Mouse (Mus musculus) natural killer cell, adult 2 months (primary cell): ENCODE measurements around the gene Zgrf1.

Experiments used
- DNase-seq, 2 experiments: peaks; one replicate each; pipeline ENCODE4 v3.0.0; 2022; ENCODE audit warnings: low spot score in 2 of 2

Gene Zgrf1

DNA sequence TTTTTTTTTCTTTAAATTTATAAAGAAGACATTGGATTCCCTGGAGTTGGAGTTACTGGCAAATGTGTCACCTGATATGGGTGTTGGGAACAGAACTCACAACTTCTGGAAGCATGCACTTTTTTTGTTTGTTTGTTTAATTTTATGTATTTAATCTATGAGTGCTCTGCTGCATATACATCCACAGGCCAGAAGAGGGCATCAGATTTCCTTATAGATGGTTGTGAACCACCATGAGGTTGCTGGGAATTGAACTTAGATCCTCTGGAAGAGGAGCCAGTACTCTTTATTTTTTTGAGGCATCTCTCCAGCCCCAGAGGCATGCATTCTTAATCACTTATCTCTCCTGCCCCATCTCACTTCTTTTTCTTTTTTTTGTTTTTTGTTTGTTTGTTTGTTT, 4.9 kb downstream of the Zgrf1 start:
- DNase-seq = no peak

DNA sequence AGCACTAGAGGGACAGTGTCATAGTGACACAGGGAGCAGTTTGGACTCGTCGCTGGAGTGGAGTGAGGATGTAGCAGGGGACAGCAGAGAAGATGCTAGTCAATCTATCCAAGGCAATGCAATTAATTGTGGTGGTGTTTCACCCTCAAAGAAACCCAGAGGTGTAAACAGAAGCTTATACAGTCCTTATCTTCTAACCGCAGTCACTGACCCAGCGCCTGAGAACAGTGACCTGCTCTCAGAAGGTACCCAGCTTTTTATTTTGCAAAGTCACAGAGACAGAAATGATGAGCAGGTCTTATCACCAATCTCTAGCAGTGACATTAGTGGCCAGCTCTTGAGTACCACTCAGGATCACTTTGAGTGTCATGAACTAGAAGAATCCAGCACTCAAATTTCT, 9.7 kb downstream of the Zgrf1 start:
- DNase-seq = no peak

DNA sequence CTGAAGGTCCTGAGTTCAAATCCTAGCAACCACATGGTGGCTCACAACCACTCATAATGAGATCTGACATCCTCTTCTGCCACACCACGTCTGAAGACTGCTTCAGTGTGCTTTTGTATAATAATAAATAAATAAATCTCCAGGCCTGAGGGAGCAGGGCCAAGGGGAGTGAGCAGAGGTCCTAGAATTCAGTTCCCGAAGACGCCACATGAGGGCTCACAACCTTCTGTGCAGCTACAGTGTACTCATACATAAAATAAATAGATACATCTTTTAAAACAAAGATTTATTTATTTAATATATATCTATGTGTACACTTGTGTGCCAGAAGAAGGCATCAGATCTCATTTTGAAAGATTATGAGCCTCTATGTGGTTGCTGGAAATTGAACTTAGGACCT, 11.8 kb downstream of the Zgrf1 start:
- no peak for DNase-seq

DNA sequence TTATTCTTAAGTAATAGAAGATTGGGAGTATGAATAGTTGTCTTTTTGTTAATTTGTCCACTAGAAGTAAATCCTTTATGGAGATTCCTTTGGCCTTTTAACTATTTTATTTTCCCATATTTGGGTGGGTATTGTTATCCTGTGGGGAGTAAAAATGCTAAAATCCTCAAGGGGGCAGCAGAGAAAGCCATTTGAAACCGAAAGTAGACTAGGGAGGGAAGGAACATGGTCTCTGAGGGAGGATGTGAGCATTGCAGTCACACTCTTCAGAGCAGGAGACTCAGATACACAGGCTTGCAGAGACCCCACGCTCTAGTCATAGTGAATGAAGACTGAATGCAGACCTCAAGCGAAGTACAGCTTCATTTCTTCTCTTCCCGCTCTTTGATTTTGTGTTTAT, 19.3 kb downstream of the Zgrf1 start:
- DNase-seq = peak; percentile 46 to 58

DNA sequence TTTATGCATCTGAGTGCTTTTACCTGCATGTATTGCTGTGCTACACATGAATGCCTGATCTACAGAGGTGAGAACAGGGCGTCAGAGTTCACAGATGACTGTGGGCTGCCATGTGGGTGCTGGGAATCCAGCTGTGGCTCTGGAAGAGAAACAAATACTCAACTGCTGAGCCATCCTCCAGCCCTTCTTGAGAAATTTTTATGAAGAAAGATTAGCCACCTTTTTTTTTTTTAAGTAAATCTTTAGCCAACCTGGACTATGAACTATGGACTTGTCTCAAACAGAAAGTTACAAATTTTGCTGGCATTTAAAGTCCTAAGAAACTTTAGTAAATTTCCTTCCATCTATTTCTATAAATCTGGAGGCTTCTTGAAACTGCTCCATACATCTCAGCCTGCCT, 43.8 kb downstream of the Zgrf1 start:
- DNase-seq = no peak

DNA sequence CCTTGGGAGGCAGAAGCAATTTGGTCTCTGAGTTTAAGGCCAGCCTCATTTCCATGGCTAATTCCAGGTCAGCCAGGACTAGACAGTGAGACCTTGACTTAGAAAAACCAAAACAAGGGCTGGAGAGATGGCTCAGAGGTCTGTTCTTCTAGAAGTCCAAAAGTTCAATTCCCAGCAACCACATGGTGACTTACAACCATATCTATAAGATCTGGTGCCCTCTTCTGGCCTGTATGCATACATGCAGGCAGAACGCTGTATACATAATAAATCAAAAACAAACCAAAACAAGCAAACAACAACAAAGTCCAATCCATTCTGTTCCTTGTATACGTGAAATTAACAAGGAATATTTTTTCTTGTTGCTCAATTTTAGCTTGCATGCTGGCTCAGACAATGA, 54.8 kb downstream of the Zgrf1 start:
- DNase-seq = no peak

DNA sequence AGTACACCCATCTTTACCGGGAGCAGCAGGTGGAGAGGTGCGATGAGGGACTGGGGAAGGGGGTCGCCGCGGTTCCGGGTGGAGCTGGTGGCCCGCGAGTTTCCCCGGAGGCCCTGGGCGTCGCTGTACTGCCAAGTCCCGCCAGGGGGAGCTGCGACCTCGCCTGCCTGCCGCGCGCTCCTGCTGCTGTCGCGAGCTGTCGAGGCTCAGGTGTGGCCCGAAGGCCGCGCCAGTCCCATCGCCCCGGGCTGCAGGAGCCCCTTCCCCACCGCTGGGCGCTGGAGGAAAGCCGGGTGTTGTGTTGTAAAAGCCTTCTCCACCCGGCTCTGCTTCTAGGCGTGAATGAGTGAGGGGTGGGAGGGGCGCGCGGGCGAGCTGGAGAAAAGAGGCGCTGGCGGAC, 72.0 kb downstream of the Zgrf1 start:
- DNase-seq = peak; percentile 51 to 75

DNA sequence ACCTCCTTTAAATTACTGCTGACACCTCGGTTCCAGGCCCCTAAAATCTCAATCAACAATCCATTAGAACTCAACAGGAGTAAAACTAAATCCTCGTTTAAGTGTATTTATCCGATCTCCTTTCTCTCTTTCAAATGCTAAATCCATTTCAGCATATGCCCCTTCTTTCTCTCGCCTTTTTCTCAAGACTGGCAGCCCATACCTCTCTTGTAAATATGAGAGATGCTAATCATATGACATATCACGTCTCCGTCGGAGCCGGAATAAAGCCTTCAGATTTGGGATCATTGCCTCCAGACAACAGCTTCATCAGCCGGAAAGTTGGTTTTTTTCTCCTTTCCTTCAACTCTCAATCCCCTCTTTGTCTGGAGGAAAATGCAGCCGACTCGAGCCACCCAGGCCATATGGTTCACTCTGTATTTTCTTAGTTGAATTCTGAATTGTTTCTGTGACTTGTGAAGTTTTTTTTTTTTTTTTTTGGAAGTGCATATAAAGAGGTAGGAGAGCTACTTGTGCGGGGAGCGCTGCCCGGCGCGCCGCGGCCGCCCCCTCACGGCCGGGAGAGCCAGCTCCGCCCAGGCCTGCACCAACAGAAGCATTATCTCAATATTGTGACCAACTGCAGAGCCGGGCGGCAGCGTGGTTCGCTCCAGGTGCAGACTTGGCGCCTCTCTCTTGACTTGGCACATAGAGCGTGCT, 72.6 kb downstream of the Zgrf1 start:
- no peak for DNase-seq

DNA sequence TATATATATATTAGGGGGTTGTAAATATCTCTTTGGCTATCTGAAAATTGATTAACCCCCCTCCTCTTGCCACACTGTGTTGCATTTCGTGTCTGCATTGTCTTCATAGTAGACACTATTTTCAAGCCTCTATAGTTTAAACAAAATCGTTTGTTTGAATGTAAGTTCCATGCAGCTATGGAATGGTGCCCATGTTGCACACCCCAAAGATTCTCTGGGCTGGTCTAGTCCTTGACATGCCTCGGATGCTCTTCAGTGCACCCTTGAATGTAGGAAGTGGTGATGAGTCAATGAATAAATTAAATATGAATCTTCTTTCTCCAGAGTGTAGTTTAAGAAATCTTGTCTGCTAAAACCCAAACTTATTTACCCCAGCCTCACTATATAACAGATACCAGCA, 73.2 kb downstream of the Zgrf1 start:
- no peak for DNase-seq

DNA sequence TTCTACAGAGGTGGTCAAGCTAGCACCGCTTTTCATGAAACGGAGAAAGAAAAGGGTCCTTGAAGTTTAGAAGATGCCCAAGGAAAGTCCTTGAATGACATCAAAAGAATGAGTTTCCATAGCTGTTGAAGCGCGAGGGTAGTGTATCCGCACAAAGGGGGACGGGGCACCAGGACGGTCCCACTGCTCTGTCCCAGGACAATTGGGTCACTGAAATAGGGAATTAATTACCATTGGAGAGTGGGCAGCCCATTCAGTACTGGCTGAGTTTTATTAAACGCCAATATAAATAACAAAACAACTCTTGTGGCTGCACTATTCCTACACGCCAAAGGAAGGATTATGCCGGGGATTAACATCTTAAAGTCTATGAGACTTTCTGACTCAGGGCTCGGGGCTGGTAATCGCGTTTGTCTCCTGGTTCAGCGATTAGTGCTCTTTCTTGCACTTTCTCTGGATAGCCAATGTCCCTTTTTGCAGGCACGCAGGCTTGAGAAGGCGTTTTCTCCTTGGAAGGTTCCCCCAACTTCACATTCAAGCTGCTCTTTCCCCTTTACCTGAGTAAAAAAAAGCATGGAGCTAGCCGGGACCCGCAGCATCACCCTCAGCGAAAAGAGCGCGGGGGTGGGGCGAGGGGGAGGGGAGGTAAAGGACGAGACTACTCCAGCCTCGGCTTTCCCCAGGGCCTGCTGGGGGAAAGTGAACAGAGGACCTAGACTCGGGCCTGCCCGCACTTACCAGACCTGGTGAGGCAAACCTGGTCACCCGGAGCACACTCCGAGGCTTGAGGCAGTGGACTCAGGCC, 74.1 kb downstream of the Zgrf1 start:
- no peak for DNase-seq

DNA sequence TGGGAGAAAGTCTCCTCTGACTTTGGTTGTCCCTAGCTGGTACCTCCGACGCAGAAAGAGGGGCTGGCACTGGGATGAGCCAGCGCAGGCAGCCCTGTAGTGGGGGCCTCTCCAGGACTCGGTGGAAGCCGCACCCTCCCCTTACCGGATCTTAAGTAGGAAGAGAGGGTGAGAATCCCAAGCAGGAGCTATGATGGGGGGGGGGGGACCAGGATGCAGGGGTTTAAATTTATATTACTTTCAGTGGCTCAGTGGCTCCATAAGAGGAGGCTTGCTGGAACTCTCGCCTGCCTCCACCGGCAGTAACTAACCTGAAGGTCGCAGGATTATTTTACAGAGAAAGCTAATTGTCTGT, 74.6 kb downstream of the Zgrf1 start:
- DNase-seq = no peak

DNA sequence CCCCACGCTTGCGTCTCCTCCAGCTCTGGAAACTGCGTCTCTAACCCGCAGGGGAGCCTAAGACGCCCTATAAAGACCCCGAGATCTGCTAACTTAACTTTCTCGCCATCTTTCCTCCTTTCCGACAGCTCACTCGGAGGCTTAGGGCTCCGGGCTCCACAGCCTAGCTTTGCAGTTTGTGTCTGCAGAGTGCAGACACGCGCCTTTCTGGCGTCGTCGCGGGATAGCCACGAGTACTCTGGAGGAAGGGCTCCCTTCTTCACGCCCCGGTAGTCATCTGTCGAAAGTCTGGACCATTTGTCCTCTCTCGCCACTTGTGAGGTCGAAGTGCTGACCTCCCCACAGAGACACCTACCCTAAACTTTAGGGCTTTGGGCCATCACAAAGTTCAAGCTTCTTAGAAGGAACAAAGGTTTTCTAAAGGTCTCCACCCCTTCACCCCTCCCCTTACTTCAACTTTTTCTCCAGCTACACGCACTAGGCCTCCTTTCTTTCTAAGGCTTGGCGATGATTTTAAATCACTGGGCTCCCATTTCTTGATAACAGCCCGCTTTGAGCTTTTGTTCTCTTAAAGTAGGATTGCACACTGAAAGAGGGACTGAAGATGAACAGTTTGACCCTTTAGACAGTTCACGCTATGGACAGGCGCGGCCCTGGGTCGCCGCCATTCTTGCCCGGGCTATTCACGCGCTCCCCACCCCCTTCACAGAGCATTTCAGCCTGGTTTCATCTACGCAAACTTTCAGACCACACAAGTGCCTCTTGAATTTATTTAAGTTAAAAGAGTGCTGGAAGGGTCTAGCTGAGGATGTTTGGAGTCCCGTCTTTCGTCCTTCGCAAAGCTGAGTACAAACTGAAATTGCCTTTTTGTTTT, 75.3 kb downstream of the Zgrf1 start:
- DNase-seq = no peak

DNA sequence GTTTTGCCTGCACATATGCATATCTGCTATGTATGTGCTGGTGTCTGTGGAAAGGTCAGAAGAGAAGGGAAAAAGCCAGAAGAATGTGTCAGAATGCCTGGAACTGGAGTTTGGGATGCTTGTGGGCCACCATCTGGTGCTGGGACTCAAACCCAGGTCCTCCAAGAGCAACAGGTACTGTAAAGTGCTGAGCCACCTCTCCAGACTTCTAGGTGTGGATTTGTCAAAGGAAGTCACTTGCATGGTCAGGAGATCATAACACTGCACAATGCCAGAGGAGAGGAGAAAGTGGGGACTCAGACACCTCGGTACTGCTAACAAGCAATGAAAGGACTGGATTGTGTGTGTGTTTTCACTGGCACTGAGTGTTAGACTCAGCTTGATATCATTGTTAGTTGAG, 76.9 kb downstream of the Zgrf1 start:
- no peak for DNase-seq

DNA sequence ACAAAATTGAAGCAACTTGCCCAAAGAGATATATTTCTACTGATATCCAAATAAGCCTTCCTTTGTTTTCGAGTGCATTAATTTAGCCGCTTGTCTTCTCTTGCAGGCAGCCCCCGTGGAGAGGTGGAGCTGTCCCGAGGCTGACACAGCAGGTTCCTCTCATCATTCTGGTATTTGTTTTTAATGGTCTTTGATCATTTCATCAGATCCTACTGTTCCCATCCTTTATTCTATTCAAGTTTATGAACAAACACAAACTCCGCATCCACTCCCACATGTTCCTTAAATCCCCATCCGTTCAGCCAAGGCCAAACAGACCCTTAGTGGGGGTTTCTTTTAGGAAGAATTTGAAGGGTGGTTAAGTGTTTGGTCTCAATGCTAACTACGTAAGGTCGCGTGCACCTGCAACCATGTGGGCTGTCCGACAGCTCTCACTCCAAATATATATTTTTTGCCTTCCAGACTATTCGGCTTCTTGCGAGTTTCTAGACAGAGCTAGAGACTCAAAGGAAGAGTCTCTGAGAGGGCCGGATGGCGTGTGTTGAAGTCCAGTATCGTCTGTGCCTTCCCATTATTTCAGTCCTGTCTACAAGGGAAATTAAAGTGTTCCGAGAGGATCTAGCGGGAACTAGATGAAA, 77.6 kb downstream of the Zgrf1 start:
- DNase-seq = no peak

DNA sequence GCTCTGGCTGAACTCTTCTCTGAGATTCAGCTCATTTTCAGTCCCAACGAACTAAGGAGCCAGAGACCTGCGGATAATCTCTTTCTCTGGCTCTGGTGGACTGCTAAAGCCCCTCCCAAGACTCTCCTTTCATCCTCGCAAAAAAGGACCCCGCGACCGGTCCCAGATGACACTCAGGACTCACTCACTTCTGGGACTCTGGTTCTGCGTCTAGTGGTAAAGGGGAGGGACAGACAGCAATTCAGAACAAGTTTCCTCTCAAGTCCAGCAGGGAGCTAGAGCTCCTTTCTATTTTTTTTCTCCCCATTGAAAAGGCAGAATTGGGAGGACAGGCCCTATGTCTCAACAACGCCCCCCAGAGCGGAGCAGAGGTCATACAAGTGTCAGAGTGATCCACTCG, 78.3 kb downstream of the Zgrf1 start:
- DNase-seq = no peak

DNA sequence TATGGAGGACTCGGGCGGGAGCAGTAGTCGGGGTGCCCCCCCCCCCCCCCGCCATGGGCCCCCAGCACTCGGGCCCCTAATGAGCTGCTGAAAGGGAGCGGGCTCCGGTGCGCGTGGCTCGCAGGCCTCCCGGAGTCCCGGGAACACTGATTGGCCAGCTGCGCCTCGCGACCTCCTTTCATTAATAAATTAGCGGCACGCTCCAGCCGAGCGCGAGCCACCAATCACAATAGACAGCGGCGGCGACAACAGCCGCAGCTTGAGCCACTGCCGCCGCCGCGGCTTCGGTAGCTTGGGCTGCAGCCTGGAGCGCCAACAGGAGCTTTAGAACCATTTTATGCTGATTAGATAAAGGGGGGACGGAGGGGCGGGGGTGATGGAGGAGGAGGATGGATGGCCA, 79.2 kb downstream of the Zgrf1 start:
- no peak for DNase-seq

DNA sequence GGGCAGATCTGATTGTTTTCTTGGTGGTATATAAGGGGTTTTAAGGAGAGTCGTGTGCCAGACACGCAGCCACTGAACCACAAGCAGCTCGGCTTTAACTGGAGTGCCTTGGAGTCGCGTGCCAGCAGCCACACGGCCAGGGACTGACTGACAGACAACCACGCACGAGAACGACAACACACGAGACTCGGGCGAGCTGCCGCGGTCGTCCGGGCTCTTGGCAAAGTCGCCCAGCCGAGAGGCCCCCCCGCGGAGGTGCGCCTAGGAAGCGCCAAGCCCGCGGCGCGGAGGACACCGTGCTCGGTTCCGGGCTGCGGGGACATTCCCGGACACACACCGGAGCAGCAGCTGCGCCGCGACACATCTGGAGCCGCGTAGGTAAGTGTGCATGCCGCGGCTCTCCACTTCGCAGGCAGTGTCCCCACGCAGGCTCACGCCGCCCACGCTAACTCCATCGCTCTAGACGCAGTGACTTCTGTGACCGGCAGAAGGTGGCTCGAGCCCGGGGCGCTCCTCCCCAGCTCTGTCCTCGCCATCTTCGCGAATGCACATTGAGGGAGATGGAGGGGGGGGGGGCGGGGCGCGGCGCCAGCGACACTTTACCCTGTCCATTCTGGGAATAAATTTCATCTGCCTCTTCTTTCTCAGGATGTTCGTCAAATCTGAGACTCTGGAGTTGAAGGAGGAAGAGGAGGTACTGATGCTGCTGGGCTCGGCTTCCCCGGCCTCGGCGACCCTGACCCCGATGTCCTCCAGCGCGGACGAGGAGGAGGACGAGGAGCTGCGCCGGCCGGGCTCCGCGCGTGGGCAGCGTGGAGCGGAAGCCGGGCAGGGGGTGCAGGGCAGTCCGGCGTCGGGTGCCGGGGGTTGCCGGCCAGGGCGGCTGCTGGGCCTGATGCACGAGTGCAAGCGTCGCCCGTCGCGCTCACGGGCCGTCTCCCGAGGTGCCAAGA, 80.1 kb downstream of the Zgrf1 start, which contains the start of gene Neurog2:
Neurog2 (plus strand) TSS at position 56 of the 953 bp plus-strand sequence.
- DNase-seq = no peak

DNA sequence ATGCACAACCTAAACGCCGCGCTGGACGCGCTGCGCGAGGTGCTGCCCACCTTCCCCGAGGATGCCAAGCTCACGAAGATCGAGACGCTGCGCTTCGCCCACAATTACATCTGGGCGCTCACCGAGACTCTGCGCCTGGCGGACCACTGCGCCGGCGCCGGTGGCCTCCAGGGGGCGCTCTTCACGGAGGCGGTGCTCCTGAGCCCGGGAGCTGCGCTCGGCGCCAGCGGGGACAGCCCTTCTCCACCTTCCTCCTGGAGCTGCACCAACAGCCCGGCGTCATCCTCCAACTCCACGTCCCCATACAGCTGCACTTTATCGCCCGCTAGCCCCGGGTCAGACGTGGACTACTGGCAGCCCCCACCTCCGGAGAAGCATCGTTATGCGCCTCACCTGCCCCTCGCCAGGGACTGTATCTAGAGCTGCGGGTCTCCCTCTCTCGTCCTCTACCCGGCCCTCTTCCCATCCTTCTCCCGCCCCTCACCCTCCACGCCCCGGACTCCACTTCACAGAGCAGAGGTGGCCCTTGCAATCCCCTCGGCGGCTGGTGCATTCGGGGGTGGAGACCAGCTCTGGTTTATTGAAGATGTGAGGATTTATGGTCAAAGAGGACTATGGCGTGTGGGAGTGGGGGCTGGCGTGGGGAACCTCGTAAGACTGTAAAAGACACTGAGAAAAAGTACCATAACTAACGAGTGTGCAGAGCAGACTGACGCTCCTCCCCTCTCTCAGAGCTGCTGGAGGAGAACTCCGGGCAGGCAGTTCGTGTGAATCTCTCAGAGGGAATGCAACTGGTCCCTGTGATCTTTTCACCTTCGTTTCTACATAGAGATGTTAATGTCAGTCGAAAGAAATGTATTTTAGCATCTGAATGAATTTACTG, 81.1 kb downstream of the Zgrf1 start:
- DNase-seq = peak; percentile 27 to 68

DNA sequence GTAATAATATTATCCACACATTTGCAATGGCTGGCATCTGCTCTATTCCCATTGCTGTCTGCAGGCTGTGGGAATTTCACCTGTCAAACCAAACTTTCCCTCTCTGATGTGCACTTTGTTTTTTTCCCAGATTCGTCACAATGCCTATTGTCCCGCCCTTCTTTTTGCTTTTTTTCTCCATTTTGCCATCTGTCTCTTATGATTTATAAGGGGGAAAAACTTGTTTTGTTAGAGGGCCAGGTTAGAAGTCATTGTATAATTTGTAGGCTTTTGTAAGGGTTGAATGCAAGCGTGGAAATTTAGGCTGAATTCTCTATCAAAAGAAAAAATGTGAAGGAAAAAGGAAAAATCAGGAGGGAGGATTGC, 81.7 kb downstream of the Zgrf1 start:
- no peak for DNase-seq
